Mouse (Mus musculus): ENCODE results near the gene Tesk1. TPM values are rescaled to one million over a fixed set of nuclear protein-coding genes. Genes with fewer than 3 reads are reported as not detected.
"Not testable (repeated sequence)": the region's sequence is repeated elsewhere in the genome, so short reads cannot be mapped to it uniquely, and the experiment has no call there.

The Tesk1 gene
- total RNA-seq, 2 experiments from 2014 or later = 87.8 to 92.9 TPM

- DNase-seq (ENCODE audit: low spot score in 2 of 2) = no peak
- intact Hi-C loops (cut with DNase I) = no loop called here
These were observed 41.9 kb downstream of the Tesk1 start, which contains the start of gene Sit1 for GRCm38 (mm10) chr4:43483535-43484091. TSS of gene Sit1 (minus strand) at chr4:43483734.

GRCm38 (mm10) chr4:43485666-43486065 lies 43.9 kb downstream of the Tesk1 start:
- intact Hi-C loops (cut with DNase I) = not testable (repeated sequence)

GRCm38 (mm10) chr4:43489611-43490010 lies 47.9 kb downstream of the Tesk1 start:
- intact Hi-C loops (cut with DNase I) = loop anchor here (1.0 to 5.0 kb wide), 2 partner anchors 68 kb away; no protein-coding TSS in a partner anchor
- DNase-seq (ENCODE audit: low spot score in 2 of 2) = no peak

More at GRCm38 (mm10) chr4:43485666-43486065, 43.9 kb downstream of the Tesk1 start:
- DNase-seq (ENCODE audit: low spot score in 2 of 2) = not testable (repeated sequence)

- intact Hi-C loops (cut with DNase I) = loop anchor here (5.0 kb wide), 1 partner anchor 66 kb away; no protein-coding TSS in a partner anchor
- no peak for DNase-seq (ENCODE audit: low spot score in 2 of 2)
These were observed 49.1 kb downstream of the Tesk1 start for GRCm38 (mm10) chr4:43490801-43491200.

- intact Hi-C loops (cut with DNase I) = loop anchor here (5.0 kb wide), 1 partner anchor 65 kb away; no protein-coding TSS in a partner anchor
- no peak for DNase-seq (ENCODE audit: low spot score in 2 of 2)
These were observed 50.5 kb downstream of the Tesk1 start for GRCm38 (mm10) chr4:43492101-43492820.

- DNase-seq (ENCODE audit: low spot score in 2 of 2) = peak; percentile 91 to 93
- intact Hi-C loops (cut with DNase I) = loop anchor here (1.0 to 5.0 kb wide), 2 partner anchors 51 to 64 kb away; no protein-coding TSS in a partner anchor
These were observed 51.1 kb downstream of the Tesk1 start, which contains the start of gene Ccdc107 for GRCm38 (mm10) chr4:43492821-43493185. TSS of gene Ccdc107 (plus strand) at chr4:43492900.

GRCm38 (mm10) chr4:43493186-43493845 lies 51.6 kb downstream of the Tesk1 start:
- intact Hi-C loops (cut with DNase I) = loop anchor here (1.0 to 5.0 kb wide), 2 partner anchors 51 to 64 kb away; no protein-coding TSS in a partner anchor

GRCm38 (mm10) chr4:43493846-43494240 lies 52.1 kb downstream of the Tesk1 start:
- intact Hi-C loops (cut with DNase I) = loop anchor here (1.0 to 5.0 kb wide), 2 partner anchors 52 to 63 kb away; no protein-coding TSS in a partner anchor
- DNase-seq (ENCODE audit: low spot score in 2 of 2) = no peak

More at GRCm38 (mm10) chr4:43493186-43493845, 51.6 kb downstream of the Tesk1 start:
- DNase-seq (ENCODE audit: low spot score in 2 of 2) = peak; percentile 95 to 96

GRCm38 (mm10) chr4:43496587-43496986 lies 54.8 kb downstream of the Tesk1 start:
- intact Hi-C loops (cut with DNase I) = no loop called here
- no peak for DNase-seq (ENCODE audit: low spot score in 2 of 2)

GRCm38 (mm10) chr4:43497405-43497804 lies 55.7 kb downstream of the Tesk1 start:
- DNase-seq (ENCODE audit: low spot score in 2 of 2) = no peak
- intact Hi-C loops (cut with DNase I) = no loop called here

Other genes with a start within 250 kb of the Tesk1 start
- gene Atp8b5, start 174.8 kb upstream of the Tesk1 start, total RNA-seq (2021) = under 1 TPM in 1 of 2 experiments, not detected in 1; 0.20 TPM
- gene Rusc2, start 60.0 kb upstream of the Tesk1 start, total RNA-seq (2021) = 100 to 1,000 TPM; 135 TPM
- 1 to 10 TPM in 1 of 2 experiments, under 1 TPM in 1; 0.69 to 1.4 TPM for gene Fam166b, start 12.8 kb upstream of the Tesk1 start, total RNA-seq (2021)
- gene Cd72, start 12.7 kb downstream of the Tesk1 start, total RNA-seq (2021) = 1 to 10 TPM in 1 of 2 experiments, under 1 TPM in 1; 0.59 to 1.2 TPM
- not detected for gene Sit1, start 41.8 kb downstream of the Tesk1 start, total RNA-seq (2021)
- 10 to 100 TPM; 25.5 to 25.9 TPM for gene Ccdc107, start 51.0 kb downstream of the Tesk1 start, total RNA-seq (2021)
- under 1 TPM; 0.70 to 0.79 TPM for gene Arhgef39, start 57.8 kb downstream of the Tesk1 start, total RNA-seq (2021)
- gene Car9, start 65.0 kb downstream of the Tesk1 start, total RNA-seq (2021) = 1 to 10 TPM in 1 of 2 experiments, under 1 TPM in 1; 0.54 to 1.1 TPM
- 10 to 100 TPM in 1 of 2 experiments, 1 to 10 TPM in 1; 8.7 to 10.0 TPM for gene Tpm2, start 81.8 kb downstream of the Tesk1 start, total RNA-seq (2021)
- gene Creb3, start 120.4 kb downstream of the Tesk1 start, total RNA-seq (2021) = 10 to 100 TPM; 74.4 to 84.8 TPM
- gene Tln1, start 120.8 kb downstream of the Tesk1 start, total RNA-seq (2021) = 10 to 100 TPM; 43.0 to 45.4 TPM
- 10 to 100 TPM; 42.3 to 55.8 TPM for gene Rgp1, start 136.8 kb downstream of the Tesk1 start, total RNA-seq (2021)
- 10 to 100 TPM; 64.9 to 71.9 TPM for gene Gba2, start 136.9 kb downstream of the Tesk1 start, total RNA-seq (2021)
- not detected for gene Msmp, start 142.6 kb downstream of the Tesk1 start, total RNA-seq (2021)
- gene Npr2, start 190.0 kb downstream of the Tesk1 start, total RNA-seq (2021) = 10 to 100 TPM; 46.4 to 62.2 TPM
- gene Spag8, start 211.7 kb downstream of the Tesk1 start, total RNA-seq (2021) = 1 to 10 TPM in 1 of 2 experiments, under 1 TPM in 1; 0.91 to 1.1 TPM
- gene Hint2, start 214.5 kb downstream of the Tesk1 start, total RNA-seq (2021) = 10 to 100 TPM; 31.4 to 39.5 TPM
- gene Tmem8b, start 227.0 kb downstream of the Tesk1 start, total RNA-seq (2021) = 10 to 100 TPM; 65.1 to 67.9 TPM
- gene Fam221b, start 227.2 kb downstream of the Tesk1 start, total RNA-seq (2021) = 1 to 10 TPM; 2.1 to 2.3 TPM